Comparison of ENCODE assay signal across 11 mouse cellular contexts in the genomic region with DNA sequence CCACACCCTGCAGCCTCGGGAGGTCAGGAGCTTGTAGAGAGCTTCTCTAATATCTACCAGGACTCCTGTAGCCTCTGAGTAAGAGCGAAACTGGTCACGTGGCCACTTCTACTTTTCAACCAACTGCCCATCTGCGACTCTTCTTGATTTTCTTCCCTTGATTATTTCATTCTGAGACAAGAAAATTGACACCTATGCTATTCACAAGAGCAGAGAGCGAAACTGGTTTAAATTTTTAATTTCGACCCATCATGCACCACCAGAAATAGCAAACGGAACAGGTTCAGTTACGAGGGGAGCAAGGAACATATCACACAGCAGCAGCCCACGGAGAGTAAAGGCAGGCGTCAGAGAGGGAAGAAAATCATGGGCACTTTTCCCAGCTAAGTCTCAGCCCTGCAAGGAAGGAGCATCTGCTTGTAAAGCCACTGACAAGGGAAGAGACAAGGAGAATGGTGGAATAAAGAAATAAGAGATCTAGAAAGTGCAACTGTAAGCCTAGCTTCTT. TPM values are rescaled to one million over a fixed set of nuclear protein-coding genes. Genes with fewer than 3 reads are reported as not detected.
DNase-seq lines count a peak whose midpoint lies in the region; ATAC-seq and TF ChIP-seq lines count a peak whose summit lies in the region.
"Had no signal": no experiment of that assay in that cellular context is flagged by ENCODE, and none has a peak within 500 bp of the region (broad histone marks: within the 10 kb centered on the region; RNA-seq: fewer than 3 reads in every experiment).

No protein-coding gene starts in this region.

- no peaks in the 10 kb centered on the region for H3K27me3 ChIP-seq in forebrain, postnatal 0 days (ENCODE audit: insufficient read depth, low read length)
- no peaks in the 10 kb centered on the region for H3K27me3 ChIP-seq in forebrain, embryonic 12.5 days
- no peaks in the 10 kb centered on the region for H3K27me3 ChIP-seq in lung, embryonic 15.5 days
- no peaks in the 10 kb centered on the region for H3K27me3 ChIP-seq in intestine, postnatal 0 days (replicated peaks; ENCODE audit: control insufficient read depth, insufficient read depth, low read length)
- no peaks in the 10 kb centered on the region for H3K27me3 ChIP-seq in hindbrain, embryonic 10.5 days (ENCODE audit: insufficient read depth, poor library complexity, severe bottlenecking)

- DNase-seq in forebrain, postnatal 0 days = peak; percentile 37
- DNase-seq in lung, adult 18-20 months = no peak
- peak; percentile 31 for DNase-seq in right cerebral cortex, postnatal 25 days
- no peak for DNase-seq in hindbrain, embryonic 10.5 days (ENCODE audit: low spot score)
- DNase-seq in gastrocnemius, postnatal 36 days = no peak
- DNase-seq: B cell, adult 2 months had no signal

- WGBS in forebrain, postnatal 0 days = 72% methylated on average over 10 of the region's 10 CpGs
- WGBS in forebrain, embryonic 12.5 days = 80% methylated on average over 10 of the region's 10 CpGs
- WGBS in lung, embryonic 15.5 days = 42% methylated on average over 10 of the region's 10 CpGs
- 70% methylated on average over 10 of the region's 10 CpGs for WGBS in intestine, postnatal 0 days
- 82% methylated on average over 10 of the region's 10 CpGs for WGBS in hindbrain, embryonic 10.5 days

- H3K4me3 ChIP-seq in forebrain, postnatal 0 days (ENCODE audit: low read depth, low read length) = no peak overlapping the region
- H3K4me3 ChIP-seq in forebrain, embryonic 12.5 days (replicated peaks) = no peak overlapping the region
- H3K4me3 ChIP-seq in lung, embryonic 15.5 days = peak overlapping the region; percentile 12; the same call in 1 of the 2 replicates
- H3K4me3 ChIP-seq in intestine, postnatal 0 days (ENCODE audit: low read depth, low read length) = no peak overlapping the region
- H3K4me3 ChIP-seq in hindbrain, embryonic 10.5 days = no peak overlapping the region

- intact Hi-C loops in gastrocnemius, postnatal 36 days (cut with DNase I) = no loop called here

- peaks cover 7% of the 10 kb centered on the region; the same call in 1 of the 2 replicates for H3K4me1 ChIP-seq in forebrain, postnatal 0 days (ENCODE audit: insufficient read depth)
- peaks cover 17% of the 10 kb centered on the region for H3K4me1 ChIP-seq in forebrain, embryonic 12.5 days
- H3K4me1 ChIP-seq in lung, embryonic 15.5 days = no peaks in the 10 kb centered on the region
- H3K4me1 ChIP-seq in intestine, postnatal 0 days (replicated peaks; ENCODE audit: control insufficient read depth, insufficient read depth, low read length) = no peaks in the 10 kb centered on the region
- H3K4me1 ChIP-seq in hindbrain, embryonic 10.5 days (replicated peaks) = no peaks in the 10 kb centered on the region

- H3K4me2 ChIP-seq in forebrain, postnatal 0 days (ENCODE audit: low read depth) = no peak overlapping the region
- H3K4me2 ChIP-seq in forebrain, embryonic 12.5 days = no peak overlapping the region
- peak overlapping the region; percentile 42 for H3K4me2 ChIP-seq in lung, embryonic 15.5 days
- peak overlapping the region; percentile 9; the same call in 1 of the 2 replicates for H3K4me2 ChIP-seq in intestine, postnatal 0 days (replicated peaks; ENCODE audit: low read depth)

- H3K27ac ChIP-seq in forebrain, postnatal 0 days (ENCODE audit: low read depth, low read length) = peak overlapping the region; percentile 57; the same call in 1 of the 2 replicates
- H3K27ac ChIP-seq in forebrain, embryonic 12.5 days = no peak overlapping the region
- H3K27ac ChIP-seq in lung, embryonic 15.5 days = no peak overlapping the region
- no peak overlapping the region for H3K27ac ChIP-seq in intestine, postnatal 0 days (ENCODE audit: low read depth, low read length)
- no peak overlapping the region for H3K27ac ChIP-seq in hindbrain, embryonic 10.5 days
- H3K27ac ChIP-seq: macrophage had no signal

- ATAC-seq in forebrain, postnatal 0 days = peak; percentile 62
- no peak for ATAC-seq in forebrain, embryonic 12.5 days (ENCODE audit: low FRiP score)
- ATAC-seq in lung, embryonic 15.5 days (ENCODE audit: borderline replicate concordance, extremely low read depth, low FRiP score, low TSS enrichment) = no peak
- ATAC-seq in intestine, postnatal 0 days = no peak

- H3K36me3 ChIP-seq in forebrain, postnatal 0 days (ENCODE audit: insufficient read depth) = no peaks in the 10 kb centered on the region
- no peaks in the 10 kb centered on the region for H3K36me3 ChIP-seq in forebrain, embryonic 12.5 days (replicated peaks)
- no peaks in the 10 kb centered on the region for H3K36me3 ChIP-seq in lung, embryonic 15.5 days
- H3K36me3 ChIP-seq in intestine, postnatal 0 days (ENCODE audit: control insufficient read depth, insufficient read depth) = no peaks in the 10 kb centered on the region
- H3K36me3 ChIP-seq in hindbrain, embryonic 10.5 days = no peaks in the 10 kb centered on the region

- no peak overlapping the region for H3K9ac ChIP-seq in forebrain, postnatal 0 days
- H3K9ac ChIP-seq in forebrain, embryonic 12.5 days = no peak overlapping the region
- H3K9ac ChIP-seq in lung, embryonic 15.5 days = no peak overlapping the region
- H3K9ac ChIP-seq in intestine, postnatal 0 days (ENCODE audit: low read depth, low read length) = no peak overlapping the region

- H3K9me3 ChIP-seq in forebrain, postnatal 0 days (ENCODE audit: low read length) = no peaks in the 10 kb centered on the region
- H3K9me3 ChIP-seq in forebrain, embryonic 12.5 days = no peaks in the 10 kb centered on the region
- H3K9me3 ChIP-seq in lung, embryonic 15.5 days = no peaks in the 10 kb centered on the region
- H3K9me3 ChIP-seq in intestine, postnatal 0 days (ENCODE audit: control insufficient read depth) = no peaks in the 10 kb centered on the region
- no peaks in the 10 kb centered on the region for H3K9me3 ChIP-seq in hindbrain, embryonic 10.5 days

- TF ChIP-seq CTCF in forebrain, postnatal 0 days (IDR thresholded peaks at IDR 0.05; ENCODE audit: low read depth) = no peak
- no peak for TF ChIP-seq CTCF in intestine, postnatal 0 days (IDR thresholded peaks at IDR 0.05; ENCODE audit: low read depth)

RNA-seq across cellular contexts. Expression of a gene that starts 27.7 kb away (rescaled TPM):
- total RNA-seq in forebrain, postnatal 0 days (2014; rRNA removed) = 38.6 and 47.7 TPM in 2 replicates
- 59.2 and 83.1 TPM in 2 replicates for polyA plus RNA-seq in forebrain, postnatal 0 days (2015; fragmentation: Nextera tagmentation; extraction: Ambion mirVana)
- polyA plus RNA-seq in forebrain, embryonic 12.5 days (2016; fragmentation: Nextera tagmentation; extraction: Ambion mirVana) = 117 and 120 TPM in 2 replicates
- polyA plus RNA-seq in lung, embryonic 15.5 days (2015; fragmentation: Nextera tagmentation; extraction: Ambion mirVana) = 74.2 and 75.2 TPM in 2 replicates
- 46.7 and 48.7 TPM in 2 replicates for polyA plus RNA-seq in intestine, postnatal 0 days (2015; fragmentation: Nextera tagmentation; extraction: Ambion mirVana)
- 85.0 and 96.5 TPM in 2 replicates for polyA plus RNA-seq in hindbrain, embryonic 10.5 days (2016; fragmentation: Nextera tagmentation; extraction: Ambion mirVana)
- total RNA-seq in gastrocnemius, postnatal 36 days (2021) = 10 to 100 TPM; 13.2 to 18.0 TPM

RNA-seq across cellular contexts. Expression of a gene that starts 43.1 kb away (rescaled TPM):
- not detected in 2 replicates for total RNA-seq in forebrain, postnatal 0 days (2014; rRNA removed)
- polyA plus RNA-seq in forebrain, postnatal 0 days (2015; fragmentation: Nextera tagmentation; extraction: Ambion mirVana) = 0.15 TPM in 1 of 2 replicates, not detected in the other
- polyA plus RNA-seq in forebrain, embryonic 12.5 days (2016; fragmentation: Nextera tagmentation; extraction: Ambion mirVana) = 3.5 and 3.7 TPM in 2 replicates
- polyA plus RNA-seq in lung, embryonic 15.5 days (2015; fragmentation: Nextera tagmentation; extraction: Ambion mirVana) = 0.69 and 1.1 TPM in 2 replicates
- polyA plus RNA-seq in intestine, postnatal 0 days (2015; fragmentation: Nextera tagmentation; extraction: Ambion mirVana) = 0.12 TPM in 1 of 2 replicates, not detected in the other
- polyA plus RNA-seq in hindbrain, embryonic 10.5 days (2016; fragmentation: Nextera tagmentation; extraction: Ambion mirVana) = 0.46 and 0.88 TPM in 2 replicates
- not detected for total RNA-seq in gastrocnemius, postnatal 36 days (2021)
- total RNA-seq: hematopoietic stem cell, adult 5-6 weeks had no signal
- polyA plus RNA-seq: macrophage had no signal

Comparison
In these comparisons a context has a peak if more than half of its experiments do, and no peak if none do; other contexts are left out.
1. DNase-seq: peak in forebrain, postnatal 0 days (single experiment) and right cerebral cortex, postnatal 25 days (single experiment); none in lung, adult 18-20 months (0 of 2), hindbrain, embryonic 10.5 days (single experiment) and gastrocnemius, postnatal 36 days (0 of 2).
2. H3K4me2 ChIP-seq: peak in lung, embryonic 15.5 days (single experiment) and intestine, postnatal 0 days (single experiment); none in forebrain, postnatal 0 days (single experiment) and forebrain, embryonic 12.5 days (single experiment).